26 mouse cellular contexts compared by ENCODE assay signal in the genomic region with DNA sequence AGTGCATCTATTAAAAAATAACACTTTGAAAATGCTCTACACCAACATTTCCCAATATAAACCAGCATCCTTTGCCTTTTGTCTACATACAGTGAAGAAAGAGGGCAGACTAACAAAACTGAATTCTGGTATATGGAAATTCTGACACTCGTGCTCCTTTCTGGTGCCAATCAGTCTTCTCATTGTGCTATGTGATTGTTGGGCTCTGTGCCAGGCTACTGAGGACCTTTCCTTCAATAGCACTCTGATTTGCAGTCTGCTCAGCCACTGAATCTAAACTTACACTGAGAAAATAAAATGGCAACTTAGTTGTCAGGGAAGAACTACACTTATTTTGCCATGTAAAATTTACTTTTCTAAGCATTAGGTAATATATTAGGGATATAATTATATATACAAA.
DNase-seq lines count a peak whose midpoint lies in the region; ATAC-seq lines count a peak whose summit lies in the region.
"Had no signal": no experiment of that assay in that cellular context is flagged by ENCODE, and none has a peak within 500 bp of the region (broad histone marks: within the 10 kb centered on the region; RNA-seq: fewer than 3 reads in every experiment).

No protein-coding gene starts in this region.

- DNase-seq in forebrain, embryonic 11.5 days (ENCODE audit: low spot score): no peak
- peak; percentile 3 for DNase-seq in layer of hippocampus, adult 9-11 months
- DNase-seq in layer of hippocampus, adult 18-20 months (ENCODE audit: low spot score in 2 of 2): no peak
- DNase-seq in right cerebral cortex, postnatal 4 days: peak; percentile 10
- DNase-seq in right cerebral cortex, postnatal 36 days (ENCODE audit: low spot score in 2 of 2): no peak
- DNase-seq: adrenal gland, postnatal 10 days; cerebellum, adult 18-20 months; cerebellum, postnatal 36 days; heart, postnatal 10 days; kidney, adult 9 months; kidney, postnatal 10 days; liver, embryonic 13.5 days; lung, adult 18-20 months; lung, postnatal 4 days; thymus, adult 2 months; thymus, postnatal 36 days had no signal

- H3K9ac ChIP-seq in forebrain, embryonic 13.5 days: no peak overlapping the region; the same call in 1 of the 2 replicates
- H3K9ac ChIP-seq in forebrain, embryonic 11.5 days (ENCODE audit: low read length): no peak overlapping the region
- H3K9ac ChIP-seq: heart, embryonic 13.5 days; limb, embryonic 15.5 days; liver, embryonic 13.5 days; midbrain, embryonic 12.5 days had no signal

- H3K27me3 ChIP-seq in forebrain, embryonic 13.5 days: no peaks in the 10 kb centered on the region
- no peaks in the 10 kb centered on the region for H3K27me3 ChIP-seq in forebrain, embryonic 11.5 days (ENCODE audit: control insufficient read depth, insufficient read depth, low read length)
- H3K27me3 ChIP-seq: heart, embryonic 13.5 days; limb, embryonic 15.5 days; liver, embryonic 13.5 days; megakaryocyte, embryonic 14.5 days; midbrain, embryonic 12.5 days had no signal

- 0 out of 2 replicates have a peak overlapping the region, but pooled peaks have one; percentile 15 for H3K27ac ChIP-seq in forebrain, embryonic 13.5 days
- no peak overlapping the region for H3K27ac ChIP-seq in forebrain, embryonic 11.5 days (ENCODE audit: low read depth, low read length)
- H3K27ac ChIP-seq: heart, embryonic 13.5 days; limb, embryonic 10.5 days; limb, embryonic 15.5 days; liver, embryonic 13.5 days; midbrain, embryonic 12.5 days had no signal

- H3K4me3 ChIP-seq in forebrain, embryonic 13.5 days: no peak overlapping the region
- H3K4me3 ChIP-seq in forebrain, embryonic 11.5 days (ENCODE audit: low read depth, low read length): no peak overlapping the region
- H3K4me3 ChIP-seq: heart, embryonic 13.5 days; limb, embryonic 10.5 days; limb, embryonic 15.5 days; liver, embryonic 13.5 days; megakaryocyte, embryonic 14.5 days; midbrain, embryonic 12.5 days had no signal

- H3K4me1 ChIP-seq in forebrain, embryonic 13.5 days: 0 out of 2 replicates have a peak, but pooled peaks cover 3% of the 10 kb centered on the region
- H3K4me1 ChIP-seq in forebrain, embryonic 11.5 days (replicated peaks; ENCODE audit: control insufficient read depth, insufficient read depth, low read length): no peaks in the 10 kb centered on the region
- H3K4me1 ChIP-seq: heart, embryonic 13.5 days; limb, embryonic 10.5 days; limb, embryonic 15.5 days; liver, embryonic 13.5 days; megakaryocyte, embryonic 14.5 days; midbrain, embryonic 12.5 days had no signal

- H3K4me2 ChIP-seq in forebrain, embryonic 13.5 days: no peak overlapping the region
- no peak overlapping the region for H3K4me2 ChIP-seq in forebrain, embryonic 11.5 days (ENCODE audit: low read depth, low read length, severe bottlenecking)
- H3K4me2 ChIP-seq: heart, embryonic 13.5 days; limb, embryonic 15.5 days; liver, embryonic 13.5 days; midbrain, embryonic 12.5 days had no signal

- no peaks in the 10 kb centered on the region for H3K36me3 ChIP-seq in forebrain, embryonic 13.5 days (ENCODE audit: poor library complexity, severe bottlenecking)
- no peaks in the 10 kb centered on the region for H3K36me3 ChIP-seq in forebrain, embryonic 11.5 days (ENCODE audit: control insufficient read depth, insufficient read depth, low read length)
- H3K36me3 ChIP-seq: heart, embryonic 13.5 days; limb, embryonic 10.5 days; limb, embryonic 15.5 days; liver, embryonic 13.5 days; midbrain, embryonic 12.5 days had no signal

- no peaks in the 10 kb centered on the region for H3K9me3 ChIP-seq in forebrain, embryonic 13.5 days (replicated peaks)
- H3K9me3 ChIP-seq in forebrain, embryonic 11.5 days (ENCODE audit: control insufficient read depth, low read length): no peaks in the 10 kb centered on the region
- H3K9me3 ChIP-seq: heart, embryonic 13.5 days; limb, embryonic 10.5 days; limb, embryonic 15.5 days; liver, embryonic 13.5 days; midbrain, embryonic 12.5 days had no signal

- 12% methylated on average over 1 of the region's 1 CpGs for WGBS in forebrain, embryonic 13.5 days
- 88% methylated on average over 1 of the region's 1 CpGs for WGBS in forebrain, embryonic 11.5 days

- peak; percentile 82; the same call in 1 of the 2 replicates for ATAC-seq in forebrain, embryonic 13.5 days
- ATAC-seq in forebrain, embryonic 11.5 days (replicated peaks; ENCODE audit: low FRiP score): no peak
- ATAC-seq in granulocyte monocyte progenitor cell, adult 5-6 weeks (replicated peaks; ENCODE audit: poor library complexity, severe bottlenecking): no peak
- ATAC-seq: intestine, embryonic 16.5 days; lung, postnatal 0 days; Patski had no signal

Comparison
In these comparisons a context has a peak if more than half of its experiments do, and no peak if none do; other contexts are left out.
1. DNase-seq: peak in layer of hippocampus, adult 9-11 months (single experiment) and right cerebral cortex, postnatal 4 days (single experiment); none in forebrain, embryonic 11.5 days (single experiment), layer of hippocampus, adult 18-20 months (0 of 2) and right cerebral cortex, postnatal 36 days (0 of 2).